Mouse (Mus musculus): ENCODE results near the gene 1700001O22Rik. TPM values are rescaled to one million over a fixed set of nuclear protein-coding genes. Genes with fewer than 3 reads are reported as not detected.

The 1700001O22Rik gene
- polyA plus RNA-seq, 1 experiment from 2014 or later, result 1.9 TPM

GRCm38 (mm10) chr2:30807648-30808295 is 4.3 kb upstream of the 1700001O22Rik start, which contains the start of gene Ntmt1:
Ntmt1 (plus strand) TSS chr2:30807826.
- Histone ChIP-seq H3K4me1 (ENCODE audit: control insufficient read depth, insufficient read depth, low read length) (peaks cover 9% of the 10 kb centered on the region), H3K27ac (replicated peaks; ENCODE audit: low read depth, low read length) (peak within 1 kb of the TSS; percentile 79), H3K9ac (ENCODE audit: low read depth, low read length) (peak within 1 kb of the TSS; percentile 93), H3K9me3 (ENCODE audit: control insufficient read depth, low read length) (no peaks in the 10 kb centered on the region), H3K4me2 (ENCODE audit: low read depth, low read length) (peak within 1 kb of the TSS; percentile 64), H3K27me3 (replicated peaks; ENCODE audit: control insufficient read depth, insufficient read depth, low read length) (no peaks in the 10 kb centered on the region), H3K4me3 (ENCODE audit: low read depth, low read length) (peak within 1 kb of the TSS; percentile 84), H3K36me3 (ENCODE audit: control insufficient read depth, insufficient read depth, low read length) (peaks cover 12% of the 10 kb centered on the region)
- 0% methylated on average over 23 of the region's 44 CpGs for WGBS
- DNase-seq (ENCODE audit: low spot score) (peak; percentile 100), ATAC-seq (ENCODE audit: low read depth) (peak; percentile 98)

- H3K4me3 ChIP-seq (ENCODE audit: low read depth, low read length), result peak overlapping the region; percentile 84
- peaks cover 9% of the 10 kb centered on the region for H3K4me1 ChIP-seq (ENCODE audit: control insufficient read depth, insufficient read depth, low read length)
- H3K9me3 ChIP-seq (ENCODE audit: control insufficient read depth, low read length), result no peaks in the 10 kb centered on the region
- H3K9ac ChIP-seq (ENCODE audit: low read depth, low read length), result peak overlapping the region; percentile 60
- peaks cover 6% of the 10 kb centered on the region; the same call in 1 of the 2 replicates for H3K36me3 ChIP-seq (ENCODE audit: control insufficient read depth, insufficient read depth, low read length)
- peak overlapping the region; percentile 64 for H3K4me2 ChIP-seq (ENCODE audit: low read depth, low read length)
- H3K27ac ChIP-seq (replicated peaks; ENCODE audit: low read depth, low read length), result peak overlapping the region; percentile 79
- 6% methylated on average over 28 of the region's 28 CpGs for whole genome bisulfite sequencing
- 0 out of 2 replicates have a peak, but pooled peaks cover under 1% of the 10 kb centered on the region for H3K27me3 ChIP-seq (replicated peaks; ENCODE audit: control insufficient read depth, insufficient read depth, low read length)
- DNase-seq (ENCODE audit: low spot score), result no peak
- ATAC-seq (ENCODE audit: low read depth), result peak; percentile 27
These were observed 3.7 kb upstream of the 1700001O22Rik start for GRCm38 (mm10) chr2:30807147-30807647.

GRCm38 (mm10) chr2:30805983-30806382 is 2.5 kb upstream of the 1700001O22Rik start:
- Histone ChIP-seq H3K27me3 (replicated peaks; ENCODE audit: control insufficient read depth, insufficient read depth, low read length) (peaks cover 13% of the 10 kb centered on the region; the same call in 1 of the 2 replicates), H3K4me1 (ENCODE audit: control insufficient read depth, insufficient read depth, low read length) (peaks cover 16% of the 10 kb centered on the region), H3K9ac (ENCODE audit: low read depth, low read length) (no peak overlapping the region), H3K4me2 (ENCODE audit: low read depth, low read length) (no peak overlapping the region), H3K36me3 (ENCODE audit: control insufficient read depth, insufficient read depth, low read length) (no peaks in the 10 kb centered on the region), H3K27ac (replicated peaks; ENCODE audit: low read depth, low read length) (no peak overlapping the region), H3K4me3 (ENCODE audit: low read depth, low read length) (no peak overlapping the region), H3K9me3 (ENCODE audit: control insufficient read depth, low read length) (no peaks in the 10 kb centered on the region)
- DNase-seq (ENCODE audit: low spot score), result no peak
- 94% methylated on average over 2 of the region's 2 CpGs for WGBS
- ATAC-seq (ENCODE audit: low read depth), result no peak

- ATAC-seq (ENCODE audit: low read depth), result peak; percentile 62
- Histone ChIP-seq H3K9ac (ENCODE audit: low read depth, low read length) (peak overlapping the region; percentile 66), H3K27me3 (replicated peaks; ENCODE audit: control insufficient read depth, insufficient read depth, low read length) (peaks cover 14% of the 10 kb centered on the region), H3K4me2 (ENCODE audit: low read depth, low read length) (peak overlapping the region; percentile 95), H3K9me3 (ENCODE audit: control insufficient read depth, low read length) (no peaks in the 10 kb centered on the region), H3K27ac (replicated peaks; ENCODE audit: low read depth, low read length) (no peak overlapping the region), H3K4me1 (ENCODE audit: control insufficient read depth, insufficient read depth, low read length) (peaks cover 12% of the 10 kb centered on the region), H3K4me3 (ENCODE audit: low read depth, low read length) (peak overlapping the region; percentile 48), H3K36me3 (ENCODE audit: control insufficient read depth, insufficient read depth, low read length) (no peaks in the 10 kb centered on the region)
- peak; percentile 50 for DNase-seq (ENCODE audit: low spot score)
- 2% methylated on average over 29 of the region's 77 CpGs for WGBS
These were observed 2.2 kb downstream of the 1700001O22Rik start for GRCm38 (mm10) chr2:30801067-30801852.

GRCm38 (mm10) chr2:30800671-30801066 is 2.8 kb downstream of the 1700001O22Rik start:
- Histone ChIP-seq H3K36me3 (ENCODE audit: control insufficient read depth, insufficient read depth, low read length) (no peaks in the 10 kb centered on the region), H3K9me3 (ENCODE audit: control insufficient read depth, low read length) (no peaks in the 10 kb centered on the region), H3K4me2 (ENCODE audit: low read depth, low read length) (peak overlapping the region; percentile 95), H3K4me3 (ENCODE audit: low read depth, low read length) (peak overlapping the region; percentile 48), H3K27me3 (replicated peaks; ENCODE audit: control insufficient read depth, insufficient read depth, low read length) (peaks cover 14% of the 10 kb centered on the region), H3K4me1 (ENCODE audit: control insufficient read depth, insufficient read depth, low read length) (peaks cover 17% of the 10 kb centered on the region), H3K27ac (replicated peaks; ENCODE audit: low read depth, low read length) (no peak overlapping the region), H3K9ac (ENCODE audit: low read depth, low read length) (peak overlapping the region; percentile 66)
- no peak for DNase-seq (ENCODE audit: low spot score)
- ATAC-seq (ENCODE audit: low read depth), result no peak
- WGBS, result 33% methylated on average over 6 of the region's 7 CpGs

GRCm38 (mm10) chr2:30799456-30799855 is 4.0 kb downstream of the 1700001O22Rik start:
- no peak overlapping the region for H3K4me3 ChIP-seq (ENCODE audit: low read depth, low read length)
- no peaks in the 10 kb centered on the region for H3K9me3 ChIP-seq (ENCODE audit: control insufficient read depth, low read length)
- peaks cover 14% of the 10 kb centered on the region for H3K27me3 ChIP-seq (replicated peaks; ENCODE audit: control insufficient read depth, insufficient read depth, low read length)
- WGBS, result 71% methylated on average over 3 of the region's 3 CpGs
- DNase-seq (ENCODE audit: low spot score), result no peak
- no peak for ATAC-seq (ENCODE audit: low read depth)
- H3K4me2 ChIP-seq (ENCODE audit: low read depth, low read length), result no peak overlapping the region
- H3K27ac ChIP-seq (replicated peaks; ENCODE audit: low read depth, low read length), result no peak overlapping the region
- H3K36me3 ChIP-seq (ENCODE audit: control insufficient read depth, insufficient read depth, low read length), result no peaks in the 10 kb centered on the region
- peaks cover 17% of the 10 kb centered on the region for H3K4me1 ChIP-seq (ENCODE audit: control insufficient read depth, insufficient read depth, low read length)
- no peak overlapping the region for H3K9ac ChIP-seq (ENCODE audit: low read depth, low read length)

GRCm38 (mm10) chr2:30796382-30796781 is 7.1 kb downstream of the 1700001O22Rik start:
- DNase-seq (ENCODE audit: low spot score) (peak; percentile 98), ATAC-seq (ENCODE audit: low read depth) (peak; percentile 66)
- Histone ChIP-seq H3K4me2 (ENCODE audit: low read depth, low read length) (peak overlapping the region; percentile 39), H3K36me3 (ENCODE audit: control insufficient read depth, insufficient read depth, low read length) (no peaks in the 10 kb centered on the region), H3K4me3 (ENCODE audit: low read depth, low read length) (peak overlapping the region; percentile 16), H3K9ac (ENCODE audit: low read depth, low read length) (peak overlapping the region; percentile 27), H3K4me1 (ENCODE audit: control insufficient read depth, insufficient read depth, low read length) (peaks cover 16% of the 10 kb centered on the region), H3K27me3 (replicated peaks; ENCODE audit: control insufficient read depth, insufficient read depth, low read length) (peaks cover 5% of the 10 kb centered on the region; the same call in 1 of the 2 replicates), H3K9me3 (ENCODE audit: control insufficient read depth, low read length) (no peaks in the 10 kb centered on the region), H3K27ac (replicated peaks; ENCODE audit: low read depth, low read length) (peak overlapping the region; percentile 59)
- WGBS, result 9% methylated on average over 9 of the region's 11 CpGs

- WGBS, result 59% methylated on average over 5 of the region's 5 CpGs
- ATAC-seq (ENCODE audit: low read depth), result no peak
These were observed 7.6 kb downstream of the 1700001O22Rik start for GRCm38 (mm10) chr2:30795889-30796275.

More at GRCm38 (mm10) chr2:30795889-30796275, 7.6 kb downstream of the 1700001O22Rik start:
- H3K36me3 ChIP-seq (ENCODE audit: control insufficient read depth, insufficient read depth, low read length), result no peaks in the 10 kb centered on the region
- peak overlapping the region; percentile 27 for H3K9ac ChIP-seq (ENCODE audit: low read depth, low read length)
- no peak overlapping the region; the same call in 1 of the 2 replicates for H3K27ac ChIP-seq (replicated peaks; ENCODE audit: low read depth, low read length)
- peaks cover under 1% of the 10 kb centered on the region; the same call in 1 of the 2 replicates for H3K27me3 ChIP-seq (replicated peaks; ENCODE audit: control insufficient read depth, insufficient read depth, low read length)
- no peaks in the 10 kb centered on the region for H3K9me3 ChIP-seq (ENCODE audit: control insufficient read depth, low read length)
- DNase-seq (ENCODE audit: low spot score), result no peak
- no peak overlapping the region for H3K4me3 ChIP-seq (ENCODE audit: low read depth, low read length)
- H3K4me1 ChIP-seq (ENCODE audit: control insufficient read depth, insufficient read depth, low read length), result peaks cover 15% of the 10 kb centered on the region
- H3K4me2 ChIP-seq (ENCODE audit: low read depth, low read length), result peak overlapping the region; percentile 39

Data from embryonic facial prominence, embryonic 14.5 days (tissue).